Mouse (Mus musculus): ENCODE measurements at regions not wholly inside any gene's neighbourhood (a gene's known extent, or its start where the extent isn't known, plus 50 kb on each side); places are given as distances from the start of the nearest gene placed in this dataset.

DNA sequence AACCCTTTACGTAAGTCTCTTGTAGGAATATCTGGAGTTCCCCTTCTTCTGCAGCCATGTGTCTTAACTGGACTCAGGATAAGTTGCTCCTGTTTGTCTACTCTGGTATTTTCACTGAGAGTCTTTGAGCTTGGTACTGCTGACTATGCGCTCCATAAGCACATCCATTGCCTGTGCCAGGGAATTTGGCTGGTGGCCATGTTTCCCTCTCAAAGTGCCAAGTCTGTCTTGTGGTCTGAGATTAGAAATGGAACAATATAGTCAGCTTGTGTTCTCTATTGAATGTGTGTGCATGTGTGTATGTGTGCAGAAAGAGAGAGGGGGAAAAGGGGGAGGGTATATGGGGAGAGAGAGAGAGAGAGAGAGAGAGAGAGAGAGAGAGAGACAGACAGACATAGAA is 263.7 kb downstream of the Olfm4 start:
- no peak for DNase-seq (ENCODE audit: low read depth)

DNA sequence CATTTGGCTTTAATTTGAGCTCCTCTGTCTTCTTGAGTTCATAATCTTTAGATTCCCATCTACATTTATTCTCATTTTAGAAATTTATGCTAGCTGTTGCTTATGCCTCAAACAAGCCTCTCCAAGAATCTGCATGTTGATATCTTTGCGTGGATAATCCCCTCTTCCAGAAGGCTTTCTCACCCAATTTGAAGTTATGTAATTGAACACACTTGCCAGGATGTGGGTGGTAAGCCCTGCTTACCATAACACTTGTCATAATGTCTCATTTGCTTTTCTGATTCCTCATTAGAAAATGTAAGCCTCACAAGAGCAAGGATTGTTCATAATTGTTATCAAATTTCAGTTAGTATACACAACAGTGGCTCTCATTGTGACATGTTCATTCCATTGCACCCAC is 266.0 kb downstream of the Olfm4 start:
- DNase-seq (ENCODE audit: low read depth) = no peak

DNA sequence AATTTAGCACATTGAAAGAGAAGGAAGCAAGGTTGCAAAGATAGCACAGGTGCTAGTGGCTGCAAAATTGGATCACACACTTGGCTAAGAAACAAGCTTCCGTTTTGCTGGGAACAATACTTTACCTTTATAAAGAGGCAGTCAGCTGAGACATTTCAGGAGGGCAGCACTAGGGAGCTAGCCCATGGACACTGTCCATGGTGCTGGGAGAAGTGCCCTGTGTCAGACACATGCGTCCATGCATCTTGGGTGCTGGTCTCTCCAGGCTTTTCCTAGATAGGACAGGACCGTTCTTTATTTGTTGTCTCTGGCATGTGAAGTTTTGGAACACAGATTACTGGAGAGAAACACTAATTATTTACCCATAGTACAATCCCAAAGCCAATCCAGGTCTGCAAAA is 273.2 kb downstream of the Olfm4 start:
- peak; percentile 48 for DNase-seq (ENCODE audit: low read depth)

DNA sequence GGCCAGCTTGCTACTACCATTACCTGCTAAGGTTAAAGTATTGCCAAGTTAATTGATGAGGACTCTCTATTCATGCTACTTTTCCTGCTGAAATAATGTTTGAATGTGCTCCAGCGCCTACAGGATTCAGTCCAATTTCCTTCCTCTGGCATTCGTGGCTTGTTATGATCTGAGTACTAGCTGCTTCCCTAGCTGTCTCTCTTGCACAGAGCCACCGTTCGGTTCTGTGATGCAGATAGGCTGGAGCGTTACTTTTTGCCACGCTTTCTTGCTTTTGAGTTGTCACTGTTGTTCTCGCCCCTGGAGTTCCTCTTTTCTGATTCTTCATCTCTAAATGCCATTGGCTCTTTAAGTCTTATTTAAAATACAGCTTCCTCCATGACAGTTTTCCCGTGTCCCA is 279.3 kb downstream of the Olfm4 start:
- no peak for DNase-seq (ENCODE audit: low read depth)

DNA sequence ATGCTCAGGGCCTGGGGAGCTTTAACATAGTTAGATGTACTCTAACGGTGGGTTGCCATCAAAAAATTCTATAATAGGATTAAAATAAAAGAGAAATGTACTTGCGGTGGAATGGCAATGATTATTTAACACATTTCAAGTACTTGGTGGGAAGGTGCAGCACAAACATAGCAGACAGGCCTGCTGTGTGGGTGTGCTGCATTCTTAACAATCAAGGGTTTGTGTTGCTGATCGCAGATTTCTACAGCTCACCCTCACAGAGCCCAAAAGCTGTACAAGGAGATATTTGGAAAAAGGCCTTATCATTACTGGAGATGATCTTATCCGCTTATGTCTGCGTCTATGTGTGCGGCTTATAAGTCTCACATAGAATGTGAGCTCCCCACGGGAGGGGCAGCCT is 281.2 kb downstream of the Olfm4 start:
- DNase-seq (ENCODE audit: low read depth) = no peak

DNA sequence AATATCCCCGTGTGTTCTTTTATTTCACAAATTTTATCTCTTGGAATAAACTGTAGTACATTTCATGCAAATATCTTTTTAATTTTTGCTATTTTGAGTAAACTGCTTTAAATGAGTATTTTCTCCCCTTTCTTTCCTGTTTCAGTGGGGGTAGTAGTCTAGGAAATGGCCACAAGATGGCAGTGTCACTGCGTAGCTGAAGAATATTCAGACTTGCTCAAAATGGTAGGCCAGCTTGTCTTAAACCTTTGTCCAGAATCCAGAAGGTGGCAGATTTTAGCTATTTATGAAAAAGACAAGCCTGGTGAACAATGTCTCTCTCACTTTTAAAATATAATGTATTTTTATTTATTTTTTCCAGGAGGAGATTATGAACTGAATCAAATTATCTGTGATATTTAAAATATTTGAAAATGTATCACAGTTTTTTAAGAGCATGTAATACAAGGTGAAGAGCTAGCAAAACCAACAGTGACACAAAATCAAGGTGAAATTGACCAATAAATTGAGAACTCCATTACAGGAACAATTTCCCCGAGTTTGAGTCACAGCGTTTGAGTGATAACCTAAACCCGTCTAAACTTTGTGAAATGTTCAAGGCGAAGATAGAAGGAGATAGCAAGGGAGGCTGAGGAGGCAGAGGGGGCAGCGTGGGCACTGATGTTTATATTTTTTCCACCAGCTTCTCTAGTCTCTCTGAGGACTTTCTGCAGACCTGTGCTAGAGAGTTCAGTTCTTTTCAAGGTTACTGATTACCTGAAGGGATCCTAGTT is 285.5 kb downstream of the Olfm4 start:
- DNase-seq (ENCODE audit: low read depth) = peak; percentile 72

DNA sequence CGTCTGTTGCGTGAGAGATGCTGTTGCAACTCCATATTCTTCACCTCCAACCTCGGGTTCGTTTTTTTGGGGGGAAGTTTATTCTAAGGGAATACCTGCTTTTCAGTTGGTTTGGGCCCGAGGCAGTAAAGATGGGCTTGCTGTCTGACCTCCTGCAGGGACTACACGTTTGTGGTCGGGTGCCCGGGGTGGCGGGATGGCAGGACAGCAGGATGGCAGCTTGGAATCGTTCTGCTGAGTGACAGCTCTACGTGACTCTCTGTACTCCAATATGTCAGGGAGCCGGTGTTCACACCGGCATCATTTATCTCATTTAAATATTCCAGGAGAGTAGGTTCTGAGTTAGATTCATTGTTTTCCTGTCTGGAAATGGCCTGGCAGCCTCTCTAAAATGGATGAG is 286.2 kb downstream of the Olfm4 start:
- DNase-seq (ENCODE audit: low read depth) = no peak

DNA sequence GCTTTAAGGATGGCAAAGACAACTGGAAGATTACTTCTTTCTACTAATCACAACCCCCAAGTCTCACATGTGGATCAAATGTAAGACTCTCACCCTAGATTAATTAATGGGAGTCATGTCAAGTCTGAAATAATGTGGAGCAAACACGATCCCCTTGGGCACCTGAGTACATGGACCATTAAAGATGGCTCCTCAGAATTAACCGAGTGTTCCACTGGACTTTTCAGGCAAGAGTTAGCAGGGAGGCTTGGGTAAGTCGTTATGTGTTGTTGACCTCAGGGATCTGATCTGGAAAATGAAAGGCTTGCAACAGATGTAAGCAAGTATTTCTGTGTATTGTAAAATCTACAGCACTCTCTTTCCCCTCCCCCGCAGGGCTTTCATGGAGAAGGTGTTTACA is 296.3 kb downstream of the Olfm4 start:
- no peak for DNase-seq (ENCODE audit: low read depth)

DNA sequence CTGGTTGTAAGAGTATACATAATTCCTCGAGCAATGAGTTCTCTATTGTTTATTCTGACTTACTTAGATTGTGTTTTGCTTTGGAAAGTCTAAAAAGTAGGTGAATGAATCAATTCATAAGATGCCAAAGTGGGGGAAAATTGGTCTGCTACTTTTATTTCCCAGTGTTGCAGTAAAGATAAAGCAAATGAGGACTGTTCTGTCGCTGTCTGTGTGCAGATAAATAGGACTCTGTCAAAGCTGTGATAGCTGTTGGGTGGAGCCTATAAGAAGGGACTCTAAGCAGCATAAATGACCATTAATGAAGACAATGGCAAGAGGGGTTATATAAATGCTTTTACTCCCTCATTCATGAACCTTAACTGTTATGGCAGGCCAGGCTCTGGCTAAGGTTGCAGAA is 299.8 kb downstream of the Olfm4 start:
- no peak for DNase-seq (ENCODE audit: low read depth)

DNA sequence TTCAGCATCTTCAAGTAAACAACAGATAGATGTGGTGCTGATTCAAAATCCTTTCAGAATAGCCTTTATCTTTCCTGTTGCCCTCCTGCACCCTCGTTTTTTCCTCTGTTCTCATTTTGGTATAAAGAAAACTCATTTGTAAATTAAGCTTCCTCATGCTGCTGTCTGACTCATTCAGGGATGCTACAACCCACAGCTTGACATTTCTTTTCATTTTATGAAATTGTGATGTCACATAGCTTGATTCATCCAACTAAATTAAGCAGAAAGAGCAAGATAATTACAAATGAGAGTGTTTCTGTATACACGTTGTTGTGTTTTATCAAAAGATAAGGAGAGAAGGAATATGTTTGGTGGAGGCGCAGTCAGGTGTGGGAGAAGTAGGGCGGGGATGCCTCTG is 307.5 kb downstream of the Olfm4 start:
- DNase-seq (ENCODE audit: low read depth) = no peak

DNA sequence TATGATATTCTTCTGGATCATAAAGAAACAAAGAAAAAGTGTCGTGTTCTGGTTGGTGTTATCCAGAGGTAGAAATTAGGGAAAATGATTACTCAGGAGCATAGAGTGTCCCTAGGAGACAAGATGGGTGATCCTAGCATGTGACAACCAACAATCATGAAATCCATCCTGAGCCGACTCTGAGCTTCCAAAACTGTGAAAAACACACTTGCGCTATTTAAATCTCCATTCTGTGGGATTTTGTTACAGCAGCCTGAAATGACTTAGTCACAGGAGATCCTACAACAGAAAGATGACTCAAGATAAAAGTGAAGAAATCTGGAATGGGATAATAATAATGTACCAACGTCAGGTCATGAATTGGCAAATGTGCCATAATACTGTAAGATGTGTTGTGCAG is 309.5 kb downstream of the Olfm4 start:
- no peak for DNase-seq (ENCODE audit: low read depth)

DNA sequence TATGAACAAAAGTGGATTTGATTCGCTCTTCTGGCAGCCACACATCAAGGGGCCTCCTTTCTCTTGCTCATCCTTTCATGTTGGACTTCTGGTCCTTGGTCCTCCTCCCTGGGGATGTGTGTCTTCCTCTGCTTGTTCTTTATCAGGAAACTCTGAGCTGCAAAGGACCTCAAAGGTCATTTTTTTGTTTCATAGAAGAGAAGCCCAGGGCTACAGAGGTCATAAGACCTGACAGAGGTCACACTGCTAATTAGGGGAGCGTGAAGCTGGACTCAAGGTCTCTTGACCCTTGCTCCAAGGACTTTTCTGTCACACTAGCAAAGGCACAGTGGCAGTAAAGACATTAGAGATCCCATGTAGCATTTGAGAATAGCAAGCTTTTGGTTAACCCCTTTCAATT is 345.8 kb downstream of the Olfm4 start:
- DNase-seq (ENCODE audit: low read depth) = no peak

DNA sequence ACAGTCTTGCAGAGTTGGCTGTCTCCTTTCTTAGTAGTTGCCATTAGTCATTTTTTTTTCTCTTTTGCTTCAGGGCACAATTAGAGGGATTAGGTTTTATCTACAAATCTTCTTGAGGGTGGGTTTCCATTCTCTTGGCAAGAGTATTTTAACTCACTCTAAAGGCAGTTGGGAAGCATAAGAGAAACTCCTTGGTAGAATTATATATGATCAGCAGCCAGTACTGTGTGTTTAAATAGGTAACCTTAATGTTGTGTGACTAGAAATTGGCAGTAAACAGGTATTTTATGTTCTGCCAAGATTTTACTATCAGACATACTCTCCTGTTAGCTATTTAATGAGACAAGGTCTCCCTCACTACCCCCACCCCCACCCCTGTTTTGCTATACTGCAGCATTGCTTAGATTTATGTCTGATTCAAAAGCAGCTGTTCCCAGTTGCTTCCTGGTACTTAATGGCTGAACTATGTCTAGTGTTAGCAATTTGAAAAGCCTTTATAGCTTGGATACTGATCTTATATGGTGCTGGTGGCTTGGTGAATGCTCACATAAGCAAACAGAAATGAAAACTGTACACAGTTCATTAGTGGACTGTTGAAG is 378.2 kb downstream of the Olfm4 start:
- DNase-seq (ENCODE audit: low read depth) = no peak

DNA sequence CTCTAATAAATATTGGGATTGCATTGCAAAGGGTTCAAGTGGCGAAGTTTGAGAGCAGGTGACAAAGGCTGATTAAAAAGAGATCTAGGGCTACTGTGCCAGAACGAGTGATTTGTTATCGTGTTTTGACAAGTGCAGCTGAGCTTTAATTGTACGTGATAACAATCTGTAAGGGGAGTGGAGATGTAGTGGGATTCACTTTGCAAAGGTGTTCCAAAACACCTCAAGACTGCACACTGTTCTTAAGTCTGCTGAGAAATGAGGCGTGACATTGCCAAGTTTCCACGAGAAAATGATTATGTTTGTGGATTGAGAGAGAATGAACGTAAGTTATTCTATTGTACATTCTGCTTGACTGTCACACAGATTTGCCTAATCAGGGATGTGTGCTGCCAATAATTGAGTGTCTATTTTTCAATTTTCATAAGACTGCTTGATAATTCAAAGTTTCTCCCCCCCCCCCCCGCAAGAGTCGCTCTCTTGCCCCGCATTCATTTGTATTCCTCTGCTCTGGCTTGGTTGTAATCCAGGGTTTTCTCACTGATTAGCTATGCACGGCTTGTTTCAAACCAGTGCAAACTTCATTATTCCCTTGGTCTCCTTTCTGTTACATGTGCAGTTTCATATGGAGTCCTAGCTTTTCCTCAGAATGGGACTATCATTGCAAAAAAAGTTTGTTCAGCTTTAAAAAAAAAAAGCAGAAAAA is 385.7 kb downstream of the Olfm4 start:
- DNase-seq (ENCODE audit: low read depth) = no peak

DNA sequence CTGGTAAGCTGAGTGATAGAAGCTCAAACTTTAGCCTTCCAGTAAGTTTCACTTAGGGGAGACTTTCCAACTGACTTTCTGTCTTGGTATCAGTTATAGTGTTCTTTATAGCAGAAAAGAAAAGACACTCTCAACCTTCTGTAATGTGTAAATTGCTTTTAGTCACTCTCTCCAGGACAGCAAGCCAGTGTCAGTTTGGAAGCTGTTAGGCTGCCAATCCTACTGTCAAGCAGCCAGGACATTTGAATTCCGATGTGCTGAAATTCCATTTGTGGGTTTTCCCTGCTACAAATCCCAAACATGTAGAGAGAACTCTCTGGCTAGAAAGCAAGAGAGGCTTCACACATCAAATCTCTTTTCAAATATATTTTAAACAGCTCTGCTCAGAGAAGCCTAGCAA is 390.4 kb downstream of the Olfm4 start:
- no peak for DNase-seq (ENCODE audit: low read depth)

DNA sequence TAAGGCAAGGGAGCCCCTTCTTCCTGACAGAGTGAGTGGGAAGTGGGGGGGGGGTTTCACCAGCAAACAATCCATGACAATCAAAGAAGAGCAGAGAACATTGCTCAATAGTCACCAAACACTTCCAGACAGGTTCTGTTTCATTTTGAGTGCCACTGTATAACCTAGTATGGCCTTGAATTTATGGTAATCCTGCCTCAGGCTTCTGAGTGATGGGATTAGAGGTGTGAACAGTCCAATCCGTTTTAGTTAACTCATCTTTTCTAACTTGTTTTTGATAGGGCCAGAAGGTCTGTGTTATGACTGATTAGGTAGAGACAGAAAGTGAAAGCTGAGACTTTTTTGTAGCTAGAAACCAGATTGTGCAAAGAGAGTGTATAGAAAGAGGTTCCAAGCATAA is 393.2 kb downstream of the Olfm4 start:
- DNase-seq (ENCODE audit: low read depth) = no peak

DNA sequence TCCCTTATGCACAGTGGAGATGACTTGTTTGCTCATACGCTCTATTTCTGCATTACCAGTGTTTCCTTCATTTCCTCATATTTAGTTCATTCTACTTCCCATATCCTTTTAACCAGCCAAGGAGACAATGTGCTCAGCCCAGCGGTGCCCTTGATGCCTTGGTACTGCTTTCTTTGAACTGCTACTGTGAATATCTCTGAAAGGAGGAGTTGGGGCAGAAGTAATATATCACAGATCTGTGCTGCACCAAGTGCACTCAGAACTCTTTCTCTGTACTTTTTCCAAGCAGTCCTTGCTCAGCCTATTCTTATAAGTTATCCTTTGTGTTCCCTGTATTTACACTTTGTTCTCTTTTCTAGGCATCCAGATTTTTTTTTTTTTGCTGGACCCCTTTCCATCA is 407.5 kb downstream of the Olfm4 start:
- DNase-seq (ENCODE audit: low read depth) = no peak

DNA sequence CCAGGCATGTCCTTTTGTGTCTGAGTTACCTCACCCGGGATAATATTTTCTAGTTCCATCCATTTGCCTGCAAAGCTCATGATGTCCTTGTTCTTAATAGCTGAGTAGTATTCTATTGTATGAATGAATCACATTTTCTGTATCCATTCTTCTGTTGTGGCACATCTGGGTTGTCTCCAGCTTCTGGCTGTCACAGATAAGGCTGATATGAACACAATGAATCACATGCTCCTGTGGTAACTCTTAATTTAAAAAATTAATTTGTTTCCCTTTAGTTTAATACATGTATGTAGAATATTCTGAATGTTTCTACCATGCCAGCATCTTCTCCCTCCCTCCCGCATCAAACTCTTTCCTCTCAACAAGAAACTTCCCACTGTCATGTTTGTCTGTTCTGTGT is 424.4 kb downstream of the Olfm4 start:
- DNase-seq (ENCODE audit: low read depth) = no peak

DNA sequence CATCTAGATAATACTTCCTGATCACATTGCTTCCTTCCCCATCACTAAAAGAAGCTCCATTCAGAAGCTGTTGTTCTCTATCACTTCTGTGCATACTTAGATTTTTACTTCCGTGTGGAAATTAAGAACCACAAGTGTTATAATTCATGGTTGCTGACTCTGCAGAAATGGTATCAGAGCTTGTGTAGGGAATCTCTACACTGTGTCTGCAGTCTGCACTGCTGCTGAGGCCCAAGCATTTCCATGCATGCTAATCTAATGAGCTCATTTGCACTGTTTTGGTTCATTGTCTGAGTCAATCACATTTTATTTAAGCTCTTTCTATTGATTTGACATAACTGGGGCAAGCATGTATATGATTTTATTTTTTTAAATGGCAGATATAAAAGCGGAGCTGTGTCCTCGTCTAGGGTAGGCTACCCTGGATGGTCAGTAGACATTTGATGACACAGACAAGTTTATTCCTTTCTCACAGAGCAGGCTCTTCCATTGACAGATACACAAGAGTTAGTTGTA is 435.0 kb downstream of the Olfm4 start:
- no peak for DNase-seq (ENCODE audit: low read depth)

DNA sequence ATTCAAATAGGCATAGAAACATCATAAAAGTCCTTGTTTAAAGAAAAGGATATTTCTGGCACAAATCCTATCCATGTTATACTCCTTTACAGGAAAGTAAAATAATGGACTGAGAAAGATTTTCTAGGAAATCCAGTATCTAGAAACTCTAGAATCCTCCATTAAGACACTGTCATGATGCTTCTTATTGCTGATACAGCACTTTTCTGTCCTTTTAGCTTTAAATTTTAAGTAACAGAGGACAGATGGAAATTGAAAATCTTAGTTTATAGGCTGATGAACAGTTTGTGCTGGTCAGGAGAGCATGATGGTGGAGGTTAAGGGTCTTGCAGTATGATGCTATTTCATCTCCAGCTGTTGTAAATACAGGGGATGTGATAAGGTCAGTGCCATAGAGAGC is 459.9 kb downstream of the Olfm4 start:
- no peak for DNase-seq (ENCODE audit: low read depth)

DNA sequence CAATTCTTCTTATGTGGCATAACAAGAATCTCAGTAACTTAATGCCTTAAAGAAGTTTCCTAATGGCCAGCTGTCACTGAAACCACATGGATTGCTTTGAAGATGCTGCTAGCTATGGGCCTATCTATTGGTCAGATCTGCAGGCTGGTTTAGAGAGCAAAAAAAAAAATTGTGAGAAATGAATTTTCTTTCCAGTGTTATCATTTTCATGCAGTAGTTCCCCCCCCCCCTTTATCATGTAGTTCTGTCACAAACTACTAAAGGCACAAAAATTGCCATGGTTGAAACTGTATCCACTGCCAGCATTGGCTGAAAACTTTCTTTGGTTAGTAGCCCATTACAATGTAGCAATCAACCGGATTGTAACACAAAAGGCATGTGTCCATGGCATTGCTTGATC is 487.6 kb downstream of the Olfm4 start:
- no peak for DNase-seq (ENCODE audit: low read depth)

DNA sequence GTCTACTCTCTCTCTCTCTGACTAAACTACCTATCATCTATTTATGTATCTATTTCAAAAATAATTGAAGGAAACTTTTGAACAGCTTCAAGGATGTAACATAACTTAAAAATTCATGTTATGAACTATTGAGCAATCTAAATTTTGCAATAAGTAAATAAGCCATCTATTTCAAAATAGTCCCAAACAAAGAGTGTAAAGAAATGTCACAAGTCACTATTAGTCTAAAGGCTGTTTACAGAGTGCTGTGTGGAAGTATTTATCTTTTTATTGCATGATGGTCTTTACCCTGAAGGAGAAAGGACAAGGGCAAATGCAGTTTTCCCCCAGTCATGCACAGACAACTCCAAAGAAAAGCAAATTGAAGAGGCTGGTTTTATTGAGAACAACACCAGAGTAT is 496.0 kb downstream of the Olfm4 start:
- DNase-seq (ENCODE audit: low read depth) = no peak

DNA sequence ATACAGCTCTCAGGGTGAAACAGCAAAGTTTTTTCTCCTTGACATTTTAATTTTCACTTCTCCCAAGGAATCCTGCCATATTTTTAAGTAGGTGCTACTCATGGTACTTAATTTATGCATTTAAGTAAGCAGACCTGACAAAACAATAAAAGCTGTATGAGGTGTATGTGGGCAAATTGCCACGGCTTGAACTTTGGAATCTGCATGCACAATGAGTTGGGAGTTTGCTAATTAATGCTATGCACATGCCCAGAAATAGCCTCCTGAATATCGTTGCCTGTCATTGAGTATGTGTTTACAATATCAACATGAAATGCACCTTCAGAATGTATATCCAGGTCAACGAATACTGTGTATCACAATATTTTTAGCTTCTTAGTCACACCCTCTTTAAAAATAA is 498.9 kb downstream of the Olfm4 start:
- no peak for DNase-seq (ENCODE audit: low read depth)
